Mouse (Mus musculus) liver, adult (tissue): ENCODE measurements at regions not wholly inside any gene's neighbourhood (a gene's known extent, or its start where the extent isn't known, plus 50 kb on each side); places are given as distances from the start of the nearest gene placed in this dataset.

Experiments
- GATA4 ChIP-seq: IDR thresholded peaks from 2 replicates; pipeline ENCODE4 v1.6.1; 2014; ENCODE audit warnings: mild to moderate bottlenecking, low read length; ENCODE audit not compliant: insufficient replicate concordance

DNA sequence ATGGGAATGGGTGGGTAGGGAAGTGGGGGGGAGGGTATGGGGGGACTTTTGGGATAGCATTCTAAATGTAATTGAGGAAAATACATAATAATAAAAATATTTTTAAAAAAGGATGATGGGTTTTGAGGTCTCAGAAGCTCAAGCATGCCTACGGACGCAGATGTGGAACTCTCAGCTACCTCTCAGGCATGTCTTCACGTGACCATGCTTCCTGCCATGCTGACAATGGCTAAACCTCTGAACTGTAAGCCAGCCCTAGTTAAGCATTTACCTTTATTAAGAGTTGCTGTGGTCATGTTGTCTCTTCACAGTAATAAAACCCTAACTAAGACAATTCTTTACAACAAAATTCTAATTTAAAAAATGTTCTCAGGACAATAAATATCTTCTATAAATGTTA is 80.0 kb downstream of the Tex36 start:
- TF ChIP-seq GATA4: no peak

DNA sequence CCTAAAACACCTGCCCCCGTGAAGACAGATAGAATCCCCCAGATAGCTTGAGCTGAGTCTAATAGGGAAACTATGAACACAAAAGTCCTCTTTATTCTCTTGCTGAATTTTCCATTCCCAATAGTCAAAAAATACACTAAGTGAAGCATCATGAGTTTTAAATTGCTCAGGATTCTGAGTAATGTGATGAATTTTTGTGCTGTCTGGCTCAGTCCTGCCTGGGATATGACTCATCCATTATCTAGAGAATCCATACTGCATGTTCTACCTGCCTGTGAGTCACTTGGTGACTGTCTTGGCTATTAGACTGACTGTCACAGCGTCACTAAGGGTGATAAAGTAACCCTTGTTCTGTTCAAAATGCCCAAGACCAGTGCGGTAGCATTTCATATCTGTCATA is 83.0 kb downstream of the Tex36 start:
- TF ChIP-seq GATA4: no peak

GRCm38 (mm10) chr7:133517576-133517975 is 84.4 kb downstream of the Tex36 start:
- no peak for TF ChIP-seq GATA4

DNA sequence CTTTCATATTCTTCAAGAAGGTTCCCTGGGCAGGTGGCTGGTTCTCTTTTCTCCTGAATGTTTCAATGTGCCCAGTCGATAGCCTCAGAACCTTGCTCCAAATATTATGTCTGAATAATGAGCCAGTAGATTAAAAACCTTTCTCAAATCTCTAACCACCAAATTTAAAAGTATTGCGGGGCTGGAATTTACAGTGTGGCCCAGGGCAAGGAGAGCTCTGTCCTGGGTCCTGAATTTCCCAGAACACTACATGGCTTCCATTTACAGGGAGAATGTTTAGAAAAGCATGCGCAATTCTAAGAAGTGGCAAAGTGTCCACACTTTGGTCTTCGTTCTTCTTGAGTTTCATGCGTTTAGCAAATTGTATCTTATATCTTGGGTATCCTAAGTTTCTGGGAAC is 91.0 kb downstream of the Tex36 start:
- TF ChIP-seq GATA4: no peak

GRCm38 (mm10) chr7:133509486-133509885 is 92.5 kb downstream of the Tex36 start:
- TF ChIP-seq GATA4: no peak

GRCm38 (mm10) chr7:133508370-133509012 is 93.5 kb downstream of the Tex36 start:
- TF ChIP-seq GATA4: no peak

DNA sequence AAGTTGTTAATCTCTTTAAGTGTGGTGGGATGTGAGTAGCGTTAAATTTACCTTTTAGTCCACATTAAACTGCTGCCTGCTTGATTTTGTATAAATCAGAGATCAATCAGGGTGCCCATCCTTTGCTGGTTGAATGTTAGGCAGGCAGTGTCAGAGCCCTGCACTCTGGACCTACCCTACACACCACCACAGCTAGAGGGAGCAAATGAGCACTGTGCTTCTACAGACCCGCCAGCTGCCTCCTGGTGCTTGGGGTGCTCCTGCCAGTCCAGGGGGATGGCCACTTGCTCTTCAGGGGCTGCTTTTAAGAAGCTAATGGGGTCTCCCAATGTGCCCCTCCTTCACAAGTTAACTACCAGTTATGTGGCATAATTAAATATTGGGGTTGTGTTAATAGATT is 96.3 kb downstream of the Tex36 start:
- TF ChIP-seq GATA4: no peak

- TF ChIP-seq GATA4: no peak
These were observed 98.0 kb downstream of the Tex36 start for GRCm38 (mm10) chr7:133503946-133504345.

- TF ChIP-seq GATA4: no peak
These were observed 99.2 kb downstream of the Tex36 start for GRCm38 (mm10) chr7:133502731-133503130.

DNA sequence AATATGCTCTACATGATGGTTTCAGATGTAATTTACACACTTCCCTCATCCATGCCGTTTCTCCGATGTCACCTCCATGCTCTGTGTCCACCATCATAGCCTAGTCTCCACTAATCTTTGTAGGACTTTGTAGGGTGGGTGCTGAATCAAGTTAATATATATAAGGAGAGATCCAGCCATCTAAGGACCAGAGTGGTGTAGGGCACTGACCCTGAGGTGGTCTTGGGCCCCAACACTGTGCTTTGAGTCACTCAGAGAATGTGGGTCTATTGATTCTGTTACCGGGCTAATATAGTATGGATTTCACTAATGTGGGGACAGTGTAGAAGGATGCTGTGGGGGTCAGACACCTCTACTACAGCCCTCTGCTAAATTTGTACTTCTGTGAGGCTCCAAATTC is 104.4 kb downstream of the Tex36 start:
- TF ChIP-seq GATA4: no peak

DNA sequence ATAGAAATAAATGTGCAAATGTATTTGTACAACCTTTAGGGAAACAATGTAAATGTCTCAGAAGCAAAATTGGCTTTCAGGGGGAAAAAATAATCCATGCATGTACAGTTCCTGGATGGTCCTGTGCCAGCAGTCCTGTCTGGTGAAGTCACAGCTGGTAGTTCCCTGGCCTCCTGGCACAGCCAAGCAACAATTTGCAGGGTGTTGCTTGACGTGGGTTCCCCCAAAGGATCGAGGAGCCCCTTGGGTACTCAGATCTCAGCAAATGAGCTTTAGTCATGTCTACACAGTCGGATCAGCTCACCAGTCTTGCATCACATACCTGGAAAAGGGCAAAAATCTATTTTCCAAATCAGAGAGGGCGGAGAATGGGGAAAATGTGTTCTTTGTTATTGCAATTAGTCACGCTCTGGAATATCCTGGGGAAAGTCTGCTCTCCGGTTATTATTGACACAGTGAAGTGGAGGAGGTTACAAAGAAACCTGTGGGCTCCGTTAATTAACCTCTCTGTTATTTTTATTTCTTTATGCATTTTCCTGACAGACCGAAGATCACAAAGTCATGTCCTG is 106.9 kb downstream of the Tex36 start:
- TF ChIP-seq GATA4: no peak

DNA sequence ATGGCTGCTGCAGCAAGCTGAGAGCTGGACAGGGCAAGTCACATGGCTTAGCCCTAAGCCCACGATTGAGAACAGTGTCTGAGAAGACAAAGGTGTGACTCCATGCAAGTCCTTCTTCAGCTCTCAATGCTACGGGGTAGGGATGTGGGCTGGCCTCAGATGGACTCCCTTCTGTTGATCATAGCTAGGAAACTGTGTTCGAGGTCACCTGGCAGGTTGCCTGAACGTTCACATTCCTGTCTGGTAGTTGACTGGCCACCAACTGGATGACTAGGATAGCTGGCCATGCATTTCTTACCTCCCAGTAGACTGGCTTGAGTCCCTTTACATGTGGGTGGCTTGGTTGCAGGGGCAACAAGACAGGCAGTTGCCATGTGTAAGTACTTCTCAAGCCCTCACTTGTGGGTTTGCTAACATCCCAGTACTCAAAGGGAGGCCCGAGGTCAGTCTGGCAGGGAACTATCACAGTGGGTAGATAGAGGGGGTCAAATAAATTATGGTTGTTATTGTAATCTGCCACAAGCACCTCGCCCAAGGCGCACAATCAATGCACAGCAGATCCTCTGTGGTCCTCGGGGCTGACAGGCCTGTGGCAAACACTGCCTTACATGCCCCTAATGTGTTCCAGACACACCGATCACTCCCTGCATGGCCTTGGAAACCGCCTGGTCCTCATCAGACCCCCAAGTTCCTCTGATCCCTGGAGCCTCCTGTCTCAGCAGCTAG is 107.5 kb downstream of the Tex36 start:
- TF ChIP-seq GATA4: no peak

DNA sequence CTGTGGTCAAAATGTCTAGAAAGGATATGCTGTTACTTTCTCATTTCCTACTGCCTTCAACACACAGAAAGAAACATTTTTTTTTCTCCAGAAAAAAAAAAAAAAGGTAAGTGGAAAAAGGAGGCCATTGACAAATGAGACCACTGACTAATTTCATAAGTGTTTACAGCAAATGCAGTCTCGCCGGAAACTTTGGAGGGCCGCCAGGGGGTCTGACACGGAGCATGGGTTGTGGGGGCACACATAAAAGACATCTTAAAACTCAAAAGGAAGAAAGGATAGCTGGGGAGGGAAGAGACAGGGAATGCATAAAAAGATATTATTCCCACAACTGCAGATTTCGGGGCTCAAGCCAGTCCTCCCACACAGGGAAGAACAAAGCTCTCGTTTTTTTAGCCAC is 109.3 kb downstream of the Tex36 start:
- no peak for TF ChIP-seq GATA4

GRCm38 (mm10) chr7:133487887-133488630 is 113.9 kb downstream of the Tex36 start:
- no peak for TF ChIP-seq GATA4

- no peak for TF ChIP-seq GATA4
These were observed 117.5 kb downstream of the Tex36 start for GRCm38 (mm10) chr7:133484430-133484841.

GRCm38 (mm10) chr7:133481529-133481928 is 120.4 kb downstream of the Tex36 start:
- no peak for TF ChIP-seq GATA4
